Mouse (Mus musculus) neural tube, embryonic 11.5 days (tissue): ENCODE measurements at regions not wholly inside any gene's neighbourhood (a gene's known extent, or its start where the extent isn't known, plus 50 kb on each side); places are given as distances from the start of the nearest gene placed in this dataset.
A peak's percentile ranks its signal among the peaks of the same experiment; 100 is the strongest.

Experiments
- ATAC-seq: fragments of 200-750 bp; cut with Nextera tagmentation; 2 replicates; pipeline ENCODE4 v1.8.0; 2017; ENCODE audit warnings: moderate number of reproducible peaks, mild to moderate bottlenecking, moderate TSS enrichment, moderate library complexity; ENCODE audit not compliant: insufficient read depth, low FRiP score, low TSS enrichment
- DNase-seq: peaks from one replicate; pipeline ENCODE4 v3.0.0-alpha.2; 2015; ENCODE audit warnings: low spot score
- H3K27ac ChIP-seq: fragments of 300-500 bp; sonication (generic); 2 replicates; pipeline ENCODE4 v1.5.1; 2014; ENCODE audit warnings: low read depth, mild to moderate bottlenecking, low read length
- H3K27me3 ChIP-seq: fragments of 300-500 bp; sonication (generic); 2 replicates; pipeline ENCODE4 v1.6.1; 2014; ENCODE audit warnings: mild to moderate bottlenecking, low read length, mixed read lengths; ENCODE audit not compliant: control insufficient read depth, insufficient read depth
- H3K36me3 ChIP-seq: fragments of 300-500 bp; sonication (generic); 2 replicates; pipeline ENCODE4 v1.6.1; 2014; ENCODE audit warnings: mild to moderate bottlenecking, low read length, moderate library complexity, mixed read lengths; ENCODE audit not compliant: control insufficient read depth, insufficient read depth
- H3K4me1 ChIP-seq: fragments of 300-500 bp; sonication (generic); 2 replicates; pipeline ENCODE4 v1.6.1; 2014; ENCODE audit warnings: low read length, mixed read lengths; ENCODE audit not compliant: control insufficient read depth, insufficient read depth
- H3K4me2 ChIP-seq: fragments of 300-500 bp; sonication (generic); 2 replicates; pipeline ENCODE4 v1.6.1; 2014; ENCODE audit warnings: low read depth, mild to moderate bottlenecking, moderate library complexity
- H3K4me3 ChIP-seq: fragments of 300-500 bp; sonication (generic); 2 replicates; pipeline ENCODE4 v1.5.1; 2014; ENCODE audit warnings: low read depth, low read length
- H3K9ac ChIP-seq: fragments of 300-500 bp; sonication (generic); 2 replicates; pipeline ENCODE4 v1.6.1; 2014; ENCODE audit warnings: mild to moderate bottlenecking, low read length
- H3K9me3 ChIP-seq: fragments of 300-500 bp; sonication (generic); 2 replicates; pipeline ENCODE4 v1.6.1; 2016; ENCODE audit warnings: low read length; ENCODE audit not compliant: control insufficient read depth
- WGBS: fragments of 180-500 bp; shearing (Covaris S2); extraction: QIAGEN DNeasy Blood & Tissue Kit; methylation state at CpG from one replicate; pipeline ENCODE4 v1.1.7; 2014; 5-methylcytosine and 5-hydroxymethylcytosine counted together

GRCm38 (mm10) chr14:100488837-100489236, 204.4 kb upstream of the Klf12 start:
- no peaks in the 10 kb centered on the region for H3K4me1 ChIP-seq

GRCm38 (mm10) chr14:100485489-100485888, 201.0 kb upstream of the Klf12 start:
- no peak overlapping the region for H3K4me2 ChIP-seq
- ATAC-seq (no peak), DNase-seq (no peak)
- H3K9me3 ChIP-seq = no peaks in the 10 kb centered on the region
- no peaks in the 10 kb centered on the region for H3K36me3 ChIP-seq
- no peak overlapping the region for H3K4me3 ChIP-seq
- H3K9ac ChIP-seq = no peak overlapping the region
- 79% methylated on average over 3 of the region's 3 CpGs for WGBS
- no peaks in the 10 kb centered on the region for H3K27me3 ChIP-seq
- H3K4me1 ChIP-seq = no peaks in the 10 kb centered on the region
- no peak overlapping the region for H3K27ac ChIP-seq

More at GRCm38 (mm10) chr14:100488837-100489236, 204.4 kb upstream of the Klf12 start:
- 94% methylated on average over 7 of the region's 7 CpGs for WGBS
- H3K27ac ChIP-seq = no peak overlapping the region
- H3K4me2 ChIP-seq = no peak overlapping the region
- H3K9me3 ChIP-seq = no peaks in the 10 kb centered on the region
- H3K9ac ChIP-seq = no peak overlapping the region
- no peak for ATAC-seq
- no peak overlapping the region for H3K4me3 ChIP-seq
- no peaks in the 10 kb centered on the region for H3K36me3 ChIP-seq
- DNase-seq = no peak
- no peaks in the 10 kb centered on the region for H3K27me3 ChIP-seq

- Histone ChIP-seq H3K36me3 (no peaks in the 10 kb centered on the region), H3K9ac (no peak overlapping the region), H3K27ac (no peak overlapping the region), H3K9me3 (no peaks in the 10 kb centered on the region), H3K27me3 (no peaks in the 10 kb centered on the region), H3K4me1 (no peaks in the 10 kb centered on the region), H3K4me3 (no peak overlapping the region), H3K4me2 (no peak overlapping the region)
- WGBS = 75% methylated on average over 5 of the region's 5 CpGs
- DNase-seq = no peak
- no peak for ATAC-seq
Observed at GRCm38 (mm10) chr14:100484101-100484500, 199.6 kb upstream of the Klf12 start.

- Histone ChIP-seq H3K4me1 (0 out of 2 replicates have a peak, but pooled peaks cover 2% of the 10 kb centered on the region), H3K4me3 (peak overlapping the region; percentile 25; the same call in 1 of the 2 replicates), H3K4me2 (peak overlapping the region; percentile 68), H3K9ac (peak overlapping the region; percentile 39), H3K27ac (no peak overlapping the region), H3K9me3 (no peaks in the 10 kb centered on the region), H3K27me3 (no peaks in the 10 kb centered on the region; the same call in 1 of the 2 replicates), H3K36me3 (no peaks in the 10 kb centered on the region)
- WGBS = 9% methylated on average over 22 of the region's 22 CpGs
- DNase-seq (peak; percentile 36), ATAC-seq (peak; percentile 60)
Observed at GRCm38 (mm10) chr14:100477595-100478380, 193.3 kb upstream of the Klf12 start.

GRCm38 (mm10) chr14:100468311-100468710, 183.8 kb upstream of the Klf12 start:
- no peak overlapping the region for H3K4me3 ChIP-seq
- no peak overlapping the region for H3K4me2 ChIP-seq

GRCm38 (mm10) chr14:100462321-100462720, 177.8 kb upstream of the Klf12 start:
- Histone ChIP-seq H3K9me3 (no peaks in the 10 kb centered on the region), H3K27ac (no peak overlapping the region), H3K4me1 (peaks cover 15% of the 10 kb centered on the region), H3K4me2 (no peak overlapping the region), H3K27me3 (no peaks in the 10 kb centered on the region), H3K9ac (no peak overlapping the region), H3K36me3 (no peaks in the 10 kb centered on the region), H3K4me3 (no peak overlapping the region)
- ATAC-seq = no peak
- 80% methylated on average over 6 of the region's 6 CpGs for whole genome bisulfite sequencing
- DNase-seq = no peak

More at GRCm38 (mm10) chr14:100468311-100468710, 183.8 kb upstream of the Klf12 start:
- Histone ChIP-seq H3K9ac (no peak overlapping the region), H3K27ac (no peak overlapping the region), H3K36me3 (no peaks in the 10 kb centered on the region), H3K27me3 (no peaks in the 10 kb centered on the region), H3K9me3 (no peaks in the 10 kb centered on the region), H3K4me1 (no peaks in the 10 kb centered on the region)
- WGBS = 79% methylated on average over 3 of the region's 3 CpGs
- no peak for ATAC-seq
- DNase-seq = no peak

GRCm38 (mm10) chr14:100461141-100462043, 176.9 kb upstream of the Klf12 start:
- DNase-seq = peak; percentile 50
- Histone ChIP-seq H3K4me3 (no peak overlapping the region), H3K4me2 (no peak overlapping the region), H3K27me3 (no peaks in the 10 kb centered on the region), H3K27ac (no peak overlapping the region), H3K9ac (no peak overlapping the region), H3K36me3 (no peaks in the 10 kb centered on the region), H3K4me1 (peaks cover 15% of the 10 kb centered on the region), H3K9me3 (no peaks in the 10 kb centered on the region)
- no peak; the same call in 1 of the 2 replicates for ATAC-seq
- WGBS = 54% methylated on average over 12 of the region's 12 CpGs

GRCm38 (mm10) chr14:100459601-100460290, 175.3 kb upstream of the Klf12 start:
- Histone ChIP-seq H3K27me3 (no peaks in the 10 kb centered on the region), H3K4me1 (peaks cover 15% of the 10 kb centered on the region), H3K4me2 (0 out of 2 replicates have a peak overlapping the region, but pooled peaks have one; percentile 5), H3K27ac (no peak overlapping the region), H3K9ac (no peak overlapping the region), H3K36me3 (no peaks in the 10 kb centered on the region), H3K9me3 (no peaks in the 10 kb centered on the region), H3K4me3 (no peak overlapping the region)
- DNase-seq (no peak), ATAC-seq (no peak)
- 24% methylated on average over 8 of the region's 8 CpGs for WGBS
